Mouse (Mus musculus): ENCODE results near the gene Lmod3. TPM values are rescaled to one million over a fixed set of nuclear protein-coding genes. Genes with fewer than 3 reads are reported as not detected.

The Lmod3 gene
- not detected for total RNA-seq (2023)

DNA sequence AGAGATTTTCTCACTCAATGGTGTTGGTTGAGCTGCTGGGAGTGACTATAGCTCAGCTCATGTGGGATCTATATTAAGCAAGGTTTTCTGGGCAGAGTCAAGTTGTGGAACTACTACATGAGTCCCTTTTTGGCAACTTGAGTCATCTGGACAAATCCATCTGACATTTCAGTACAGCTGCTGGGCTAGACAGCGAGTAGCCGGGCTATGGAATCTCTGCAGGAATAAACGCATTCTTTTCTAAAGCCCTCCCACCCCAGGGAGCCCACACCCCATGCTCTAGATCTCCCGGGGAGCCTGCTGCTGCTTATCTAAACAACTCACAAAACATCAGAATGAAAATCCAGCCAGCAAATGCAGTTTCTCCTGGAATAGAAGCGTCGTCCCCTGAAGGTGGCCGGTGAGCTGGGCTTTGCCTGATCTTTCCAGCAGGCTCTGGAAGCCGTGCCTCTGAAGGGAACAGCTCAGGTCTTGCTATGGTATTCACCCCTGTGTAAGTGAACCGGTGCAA, at the start of gene Lmod3:
Gene Lmod3, minus strand, starts transcription at position 49 of the 511 bp plus-strand sequence.

DNA sequence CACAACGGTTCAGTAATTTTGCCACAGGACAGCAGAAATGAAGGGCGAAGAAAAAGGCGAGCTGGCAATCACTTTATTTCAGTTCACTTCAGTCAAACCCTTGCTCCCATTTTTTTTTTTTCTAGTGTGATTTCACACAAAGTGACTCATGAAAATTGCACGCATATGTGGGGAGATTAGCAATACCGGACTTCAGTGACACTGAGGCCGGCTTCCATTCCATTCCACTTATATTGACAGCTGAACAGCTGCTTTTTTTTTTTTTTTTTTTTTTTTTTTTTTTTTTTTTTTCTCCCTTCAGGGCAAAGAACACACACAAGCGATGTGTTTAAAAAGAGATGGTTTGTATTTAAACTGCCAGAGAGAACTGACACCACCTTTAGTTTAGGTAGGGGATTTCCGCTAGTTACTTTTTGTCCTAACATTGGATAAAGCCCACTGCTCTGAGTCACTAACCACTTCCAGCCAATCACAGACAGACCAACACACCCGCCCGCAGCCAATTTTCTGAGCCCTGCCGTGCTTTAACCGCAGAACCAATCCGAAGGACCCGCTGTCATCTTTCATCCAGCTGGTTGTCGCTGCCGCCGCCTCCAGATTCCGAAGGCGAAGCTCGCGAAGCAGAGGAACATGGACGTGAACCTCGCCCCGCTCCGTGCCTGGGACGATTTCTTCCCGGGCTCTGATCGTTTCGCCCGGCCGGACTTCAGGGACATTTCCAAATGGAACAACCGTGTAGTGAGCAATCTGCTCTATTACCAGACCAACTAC, 42.2 kb downstream of the Lmod3 start, which contains the start of gene Arl6ip5:
Gene Arl6ip5, plus strand, starts transcription at position 499 of the 771 bp plus-strand sequence.

DNA sequence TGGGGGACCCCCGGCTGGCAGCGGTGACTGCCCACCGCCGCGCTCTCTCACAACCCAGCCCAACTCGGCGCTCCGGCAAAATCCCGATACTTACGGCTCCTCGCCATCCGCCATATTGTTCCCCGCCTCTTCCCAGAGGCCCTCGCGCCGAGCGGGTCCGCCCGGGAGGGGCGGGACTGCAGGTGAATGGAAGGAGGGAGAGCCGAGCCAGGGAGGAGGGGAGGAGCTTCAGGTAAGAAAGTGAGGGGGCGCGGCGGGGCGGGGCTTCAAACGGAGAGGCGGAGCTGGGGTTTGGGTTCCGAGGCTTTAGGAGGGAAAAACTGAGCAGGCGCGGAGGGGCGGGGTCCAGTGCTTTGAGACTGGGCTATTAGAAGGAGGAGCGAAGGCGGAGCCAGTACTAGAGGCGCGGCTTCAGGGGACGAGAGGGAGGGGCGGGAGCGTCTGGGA, 47.1 kb downstream of the Lmod3 start, which contains the start of gene Uba3:
Gene Uba3, minus strand, starts transcription at position 209 of the 447 bp plus-strand sequence.

Other genes with a start within 250 kb of the Lmod3 start
- gene Fam19a4, start 192.3 kb downstream of the Lmod3 start, total RNA-seq (2023): not detected
- gene Eogt, start 103.6 kb downstream of the Lmod3 start, total RNA-seq (2023): 10 to 100 TPM; 18.1 to 18.5 TPM
- gene Tmf1, start 73.6 kb downstream of the Lmod3 start, total RNA-seq (2023): 10 to 100 TPM; 89.0 to 94.4 TPM
- 10 to 100 TPM; 54.2 to 59.7 TPM for gene Uba3, start 47.1 kb downstream of the Lmod3 start, total RNA-seq (2023)
- 10 to 100 TPM; 70.1 to 75.7 TPM for gene Arl6ip5, start 42.1 kb downstream of the Lmod3 start, total RNA-seq (2023)

All from B cell, adult 67 days (primary cell).